Mouse (Mus musculus): ENCODE results near the gene Tekt3. TPM values are rescaled to one million over a fixed set of nuclear protein-coding genes. Genes with fewer than 3 reads are reported as not detected.

Gene Tekt3
- polyA plus RNA-seq (2012; rRNA removed): not detected in 2 replicates

GRCm38 (mm10) chr11:63061446-63061845 is at the start of gene Tekt3:
TSS of gene Tekt3 (plus strand) at chr11:63061654.

DNA sequence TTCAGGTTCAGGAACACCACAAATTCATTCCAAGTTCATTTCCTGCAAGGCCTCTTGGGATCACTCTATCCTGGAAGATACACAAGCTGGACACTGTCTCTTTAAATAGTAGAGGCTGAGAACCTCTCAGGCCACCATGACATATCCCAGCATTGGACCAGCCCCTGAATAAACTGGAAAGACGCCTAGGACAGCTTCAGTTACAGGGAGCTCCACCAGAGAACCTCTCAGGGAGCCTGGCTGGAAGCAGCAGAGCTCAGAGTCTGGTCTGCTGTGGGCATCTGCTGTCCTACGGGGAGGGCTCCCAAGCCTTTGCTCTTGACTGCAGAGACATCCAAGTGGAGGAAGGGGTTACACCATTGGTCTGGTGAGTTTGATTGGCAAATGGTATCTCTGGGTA is 67.3 kb downstream of the Tekt3 start, which contains the start of gene Pmp22:
Gene Pmp22, plus strand, starts transcription at position 199 of the 400 bp plus-strand sequence.

Other genes with a start within 250 kb of the Tekt3 start
- gene Trim16, start 241.4 kb upstream of the Tekt3 start, polyA plus RNA-seq (2012; rRNA removed): 0.44 and 0.45 TPM in 2 replicates
- gene Fbxw10, start 214.6 kb upstream of the Tekt3 start, polyA plus RNA-seq (2012; rRNA removed): 0.02 and 0.07 TPM in 2 replicates
- 12.8 and 15.0 TPM in 2 replicates for gene Tvp23b, start 182.2 kb upstream of the Tekt3 start, polyA plus RNA-seq (2012; rRNA removed)
- not detected in 2 replicates for gene Cdrt4, start 110.5 kb upstream of the Tekt3 start, polyA plus RNA-seq (2012; rRNA removed)
- 3.6 and 4.7 TPM in 2 replicates for gene Pmp22, start 67.3 kb downstream of the Tekt3 start, polyA plus RNA-seq (2012; rRNA removed)

Measured in liver, embryonic 14 days (tissue).